Mouse (Mus musculus) mouse trophoblast stem cell (cell line): ENCODE results near the gene Olfr1084.
"Not testable (repeated sequence)": the region's sequence is repeated elsewhere in the genome, so short reads cannot be mapped to it uniquely, and the experiment has no call there.

Experiments used
- in situ Hi-C, 2 experiments: fragments of 300-500 bp; cut with MseI, MboI; formaldehyde crosslinking; loops; 2 replicates in 1 of 2; 3 replicates in 1 of 2; pipeline ENCODE4 v1.15.1; 2025

Gene Olfr1084

DNA sequence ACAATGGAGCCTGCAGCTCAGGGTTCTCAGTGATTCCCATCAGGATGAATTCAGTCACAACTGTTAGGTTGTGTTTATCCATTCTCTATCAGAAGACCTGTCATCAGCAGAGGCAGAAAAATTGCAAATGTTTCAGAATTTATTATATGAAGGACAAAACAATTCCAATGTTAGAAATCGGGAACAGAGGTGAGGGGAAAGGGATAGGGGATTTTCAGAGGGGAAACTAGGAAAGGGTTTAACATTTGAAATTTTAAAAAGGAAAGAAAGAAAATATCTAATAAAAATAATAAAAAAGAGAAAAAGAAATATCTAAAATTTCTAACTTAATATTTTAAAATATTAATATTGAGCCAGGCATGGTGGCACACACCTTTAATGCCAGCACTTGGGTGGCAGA lies at the start of gene Olfr1084:
Gene Olfr1084 (minus strand): TSS at position 101 of the 400 bp plus-strand sequence.
- in situ Hi-C loops = not testable (repeated sequence)

DNA sequence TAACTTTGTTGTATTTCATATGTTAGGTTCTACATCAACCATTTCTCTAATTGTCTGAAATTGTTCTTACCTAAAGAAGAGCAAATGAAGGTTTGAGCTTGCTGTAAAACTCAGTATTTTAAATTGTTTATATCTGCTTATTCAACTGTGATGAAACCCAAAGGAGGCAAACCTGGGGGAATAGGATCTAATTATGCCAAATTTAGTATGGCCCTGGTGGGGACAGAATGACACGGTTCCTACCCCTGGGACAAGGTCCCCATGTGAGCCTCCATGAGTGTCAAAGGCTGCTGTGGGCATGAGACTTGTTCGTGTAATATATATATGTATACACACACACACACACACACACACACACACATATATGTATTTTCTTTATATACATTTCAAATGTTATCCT lies 40.5 kb upstream of the Olfr1084 start, which contains the start of gene Olfr1086:
Gene Olfr1086 (minus strand): TSS at position 101 of the 400 bp plus-strand sequence.
- in situ Hi-C loops = no loop called here

DNA sequence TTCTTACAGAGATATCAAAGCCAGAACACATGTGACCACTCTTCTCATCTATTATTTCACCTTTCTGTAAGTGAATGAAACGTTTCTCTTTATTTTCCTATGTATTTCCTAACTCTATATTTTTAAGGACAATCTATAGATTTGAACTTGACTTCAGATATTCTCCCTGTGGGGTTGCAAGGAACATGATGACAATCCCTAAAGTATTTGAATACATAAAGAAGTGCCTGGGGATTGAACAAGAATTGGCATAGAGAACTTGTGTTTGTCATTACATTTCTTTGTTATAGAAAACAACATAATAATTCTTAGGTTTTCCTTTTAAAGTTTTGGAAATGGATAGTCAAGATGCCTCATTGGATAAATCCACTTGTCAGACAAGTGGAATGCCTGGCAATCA lies 22.4 kb upstream of the Olfr1084 start, which contains the start of gene Olfr1085:
Gene Olfr1085 (minus strand): TSS at position 101 of the 400 bp plus-strand sequence.
- in situ Hi-C loops = no loop called here

DNA sequence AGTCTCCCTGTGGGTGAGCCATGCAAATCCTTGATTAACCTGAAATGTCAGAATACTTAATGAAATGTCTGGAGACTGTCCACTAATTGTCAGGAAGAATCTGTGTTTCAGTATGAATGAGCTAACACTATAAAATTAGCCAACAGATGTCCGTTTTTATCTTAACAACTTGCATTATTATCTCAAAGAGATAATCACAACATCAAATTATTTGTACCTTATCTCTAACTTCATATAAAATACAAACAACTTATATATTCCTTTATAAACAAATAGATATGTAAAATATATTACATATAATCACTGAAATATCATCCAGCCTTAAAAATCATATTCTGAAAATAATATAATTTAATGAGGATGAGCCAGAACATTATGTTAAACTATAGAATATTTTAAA lies 40.7 kb downstream of the Olfr1084 start, which contains the start of gene Olfr1082:
Gene Olfr1082 (minus strand): TSS at position 101 of the 400 bp plus-strand sequence.
- in situ Hi-C loops = not testable (repeated sequence)
